Mouse (Mus musculus): ENCODE data around the gene Mdm4. TPM values are rescaled to one million over a fixed set of nuclear protein-coding genes. Genes with fewer than 3 reads are reported as not detected.

Gene Mdm4
- total and polyA plus RNA-seq, 3 experiments = 19.8 to 28.1 TPM; not detected in 1

DNA sequence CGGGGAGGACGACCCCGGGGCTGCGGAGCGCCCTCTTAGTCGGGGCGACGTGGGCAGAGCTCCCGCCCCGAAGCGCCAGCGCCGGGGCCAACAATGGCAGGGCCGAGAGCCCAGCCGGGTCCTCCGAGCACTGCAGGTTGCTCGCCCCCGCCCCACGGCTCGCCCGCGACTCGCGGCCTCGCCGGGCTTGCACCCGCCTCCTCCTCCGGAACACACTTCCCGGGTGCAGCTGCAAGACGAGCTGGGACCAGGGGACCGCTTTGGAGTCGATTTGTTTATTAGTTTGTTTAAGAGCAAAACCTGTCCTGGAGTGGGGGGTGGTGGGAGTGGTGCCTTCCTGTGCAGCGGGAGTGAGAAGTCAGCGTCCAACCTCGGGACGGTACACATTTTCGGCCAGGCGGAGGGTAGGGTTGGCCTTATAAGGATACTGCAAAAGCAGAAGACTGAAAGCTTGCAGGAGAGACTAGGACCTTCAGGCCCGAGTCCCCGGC lies 16.1 kb upstream of the Mdm4 start:
- Histone ChIP-seq H3K4me1 (ENCODE audit: control insufficient read depth in 1 of 2, insufficient read depth in 2 of 2, low read length in 2 of 2) (peaks cover 0 to 11% of the 10 kb centered on the region in 2 experiments; a peak in 3 of 4 replicates), H3K27ac (ENCODE audit: control insufficient read depth, low read depth, low read length) (no peak overlapping the region; the same call in 1 of the 2 replicates), H3K9me3 (replicated peaks; ENCODE audit: insufficient read depth, low read length) (no peaks in the 10 kb centered on the region), H3K27me3 (ENCODE audit: control insufficient read depth in 1 of 2, insufficient read depth in 2 of 2, low read length in 2 of 2) (no peaks in the 10 kb centered on the region), H3K79me2 (ENCODE audit: control insufficient read depth, insufficient read depth, low read length, poor library complexity) (peaks cover 4% of the 10 kb centered on the region), H3K9ac (ENCODE audit: control insufficient read depth, low read depth, low read length, poor library complexity, severe bottlenecking) (peak overlapping the region; percentile 88), H3K4me3 (ENCODE audit: control insufficient read depth in 1 of 2, insufficient read depth in 1 of 2, low read depth in 2 of 2, low read length in 2 of 2) (peak overlapping the region; percentile 88 to 95), H3K36me3 (ENCODE audit: control insufficient read depth in 1 of 2, insufficient read depth in 2 of 2, low read length in 2 of 2) (peaks cover 0 to 9% of the 10 kb centered on the region in 2 experiments; a peak in 2 of 4 replicates)
- no peak for TF ChIP-seq MAX (IDR thresholded peaks at IDR 0.05; ENCODE audit: low read length)
- TF ChIP-seq USF1 (IDR thresholded peaks at IDR 0.05; ENCODE audit: low read depth, low read length) = no peak
- no peak for TF ChIP-seq POLR2AphosphoS2 (IDR thresholded peaks at IDR 0.05; ENCODE audit: low read length)
- TF ChIP-seq NELFE (IDR thresholded peaks at IDR 0.05; ENCODE audit: low read depth, low read length) = no peak
- TF ChIP-seq MEF2A (IDR thresholded peaks at IDR 0.05; ENCODE audit: extremely low read depth, insufficient replicate concordance, low read depth, low read length, poor library complexity, severe bottlenecking) = no peak
- TF ChIP-seq CHD1 (IDR thresholded peaks at IDR 0.05; ENCODE audit: low read depth, low read length) = no peak
- no peak for TF ChIP-seq MYB (IDR thresholded peaks at IDR 0.05; ENCODE audit: low read depth, low read length)
- TF ChIP-seq UBTF (IDR thresholded peaks at IDR 0.05; ENCODE audit: borderline replicate concordance, insufficient read depth, low read depth, low read length) = no peak
- TF ChIP-seq ZNF384 (IDR thresholded peaks at IDR 0.05; ENCODE audit: low read depth, low read length) = no peak
- TF ChIP-seq JUND (IDR thresholded peaks at IDR 0.05; ENCODE audit: low read depth, low read length) = no peak
- TF ChIP-seq POLR2AphosphoS5 (IDR thresholded peaks at IDR 0.05; ENCODE audit: borderline replicate concordance, low read depth, low read length) = no peak
- TF ChIP-seq CTCF (IDR thresholded peaks at IDR 0.05 in 2 of 3, conservative IDR thresholded peaks at IDR 0.05 in 1 of 3; ENCODE audit: control insufficient read depth in 1 of 3, insufficient read depth in 1 of 3, low read depth in 2 of 3, low read length in 3 of 3, poor library complexity in 1 of 3, severe bottlenecking in 1 of 3) = no peak
- TF ChIP-seq CHD2 (IDR thresholded peaks at IDR 0.05; ENCODE audit: low read length) = no peak
- no peak for TF ChIP-seq ZKSCAN1 (IDR thresholded peaks at IDR 0.05; ENCODE audit: low read depth, low read length)
- no peak for TF ChIP-seq TCF12 (IDR thresholded peaks at IDR 0.05; ENCODE audit: low read depth, low read length)
- no peak for TF ChIP-seq TAL1 (IDR thresholded peaks at IDR 0.05; ENCODE audit: low read length)
- no peak for TF ChIP-seq EP300 (IDR thresholded peaks at IDR 0.05; ENCODE audit: low read depth in 1 of 2, low read length in 2 of 2)
- no peak for TF ChIP-seq MAFK (IDR thresholded peaks at IDR 0.05; ENCODE audit: borderline replicate concordance, low read depth, low read length)
- peak; percentile 66 for DNase-seq (ENCODE audit: low read depth, low spot score)

DNA sequence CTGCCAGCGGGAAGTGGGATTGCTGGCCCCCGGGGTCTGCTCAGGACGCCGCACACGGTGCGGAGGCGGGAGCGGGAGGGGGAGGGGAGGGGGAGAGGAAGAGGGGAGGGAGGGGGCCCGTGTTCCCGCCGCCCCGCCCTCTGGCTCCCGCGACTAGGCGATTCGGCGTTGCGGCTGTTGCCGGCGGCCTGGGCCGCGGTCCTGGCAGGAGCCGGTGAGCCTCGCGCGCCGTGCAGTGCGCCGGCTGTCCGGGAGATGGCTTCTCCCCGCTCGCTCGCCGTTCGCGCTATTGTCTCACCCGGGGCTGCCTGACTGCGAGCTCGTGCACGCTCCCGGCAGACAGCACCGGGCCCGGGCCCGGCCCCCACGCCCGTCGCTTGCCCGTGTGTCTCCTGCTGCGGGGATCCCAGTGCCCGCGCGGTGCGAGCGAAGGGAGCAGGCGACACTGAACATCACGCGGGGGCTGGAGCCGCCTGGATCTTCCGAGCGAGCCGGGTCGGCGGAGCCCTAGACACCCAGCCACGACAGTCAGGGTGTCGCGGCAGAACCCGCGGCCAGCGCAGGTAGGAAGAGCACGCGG lies 15.6 kb upstream of the Mdm4 start:
- H3K9me3 ChIP-seq (replicated peaks; ENCODE audit: insufficient read depth, low read length) = no peaks in the 10 kb centered on the region
- peak overlapping the region; percentile 37 for H3K27ac ChIP-seq (ENCODE audit: control insufficient read depth, low read depth, low read length)
- H3K27me3 ChIP-seq (ENCODE audit: control insufficient read depth in 1 of 2, insufficient read depth in 2 of 2, low read length in 2 of 2) = no peaks in the 10 kb centered on the region
- peaks cover 4% of the 10 kb centered on the region for H3K79me2 ChIP-seq (ENCODE audit: control insufficient read depth, insufficient read depth, low read length, poor library complexity)
- H3K4me1 ChIP-seq (ENCODE audit: control insufficient read depth in 1 of 2, insufficient read depth in 2 of 2, low read length in 2 of 2) = peaks cover 0 to 11% of the 10 kb centered on the region in 2 experiments; a peak in 3 of 4 replicates
- peak overlapping the region; percentile 88 to 95 for H3K4me3 ChIP-seq (ENCODE audit: control insufficient read depth in 1 of 2, insufficient read depth in 1 of 2, low read depth in 2 of 2, low read length in 2 of 2)
- peaks cover 0 to 9% of the 10 kb centered on the region in 2 experiments; a peak in 2 of 4 replicates for H3K36me3 ChIP-seq (ENCODE audit: control insufficient read depth in 1 of 2, insufficient read depth in 2 of 2, low read length in 2 of 2)
- peak; percentile 69 for DNase-seq (ENCODE audit: low read depth, low spot score)
- TF ChIP-seq BHLHE40 (IDR thresholded peaks at IDR 0.05; ENCODE audit: borderline replicate concordance, low read depth, low read length) (no peak), UBTF (IDR thresholded peaks at IDR 0.05; ENCODE audit: borderline replicate concordance, insufficient read depth, low read depth, low read length) (no peak), ETS1 (IDR thresholded peaks at IDR 0.05; ENCODE audit: low read depth, low read length) (0 out of 2 replicates have a peak, but pooled peaks have one; percentile 7), MXI1 (IDR thresholded peaks at IDR 0.05; ENCODE audit: low read depth, low read length) (peak; percentile 54), POLR2A (IDR thresholded peaks at IDR 0.05; ENCODE audit: control insufficient read depth in 1 of 2, insufficient read depth in 1 of 2, low read depth in 1 of 2, low read length in 2 of 2, poor library complexity in 1 of 2) (peak in 1 of 2 experiments; percentile 68; a peak in 3 of 4 replicates), CTCF (IDR thresholded peaks at IDR 0.05 in 2 of 3, conservative IDR thresholded peaks at IDR 0.05 in 1 of 3; ENCODE audit: control insufficient read depth in 1 of 3, insufficient read depth in 1 of 3, low read depth in 2 of 3, low read length in 3 of 3, poor library complexity in 1 of 3, severe bottlenecking in 1 of 3) (peak in 1 of 3 experiments; percentile 2; a peak in 1 of 6 replicates), ZKSCAN1 (IDR thresholded peaks at IDR 0.05; ENCODE audit: low read depth, low read length) (no peak), MAZ (IDR thresholded peaks at IDR 0.05; ENCODE audit: low read depth, low read length) (peak; percentile 65; the same call in 1 of the 2 replicates), NELFE (IDR thresholded peaks at IDR 0.05; ENCODE audit: low read depth, low read length) (peak; percentile 47; the same call in 1 of the 2 replicates), ZMIZ1 (IDR thresholded peaks at IDR 0.05; ENCODE audit: low read depth, low read length) (no peak), GABPA (IDR thresholded peaks at IDR 0.05; ENCODE audit: low read depth, low read length) (no peak), SMC3 (IDR thresholded peaks at IDR 0.05; ENCODE audit: low read depth, low read length) (no peak; the same call in 1 of the 2 replicates), CHD1 (IDR thresholded peaks at IDR 0.05; ENCODE audit: low read depth, low read length) (peak; percentile 42; the same call in 1 of the 2 replicates), MAX (IDR thresholded peaks at IDR 0.05; ENCODE audit: low read length) (no peak; the same call in 1 of the 2 replicates)
- peak overlapping the region; percentile 88 for H3K9ac ChIP-seq (ENCODE audit: control insufficient read depth, low read depth, low read length, poor library complexity, severe bottlenecking)

Measured in MEL (cell line).